In genomic region chr11:118322647-118323046, GRCm38 (mm10) we compare ENCODE assay signal across 22 mouse cellular contexts. TPM values are rescaled to one million over a fixed set of nuclear protein-coding genes. Genes with fewer than 3 reads are reported as not detected.
DNase-seq lines count a peak whose midpoint lies in the region; ATAC-seq and TF ChIP-seq lines count a peak whose summit lies in the region.
"Had no signal": no experiment of that assay in that cellular context is flagged by ENCODE, and none has a peak within 500 bp of the region (broad histone marks: within the 10 kb centered on the region; RNA-seq: fewer than 3 reads in every experiment).

No protein-coding gene starts in this region.

- TF ChIP-seq POLR2A in cortical plate, adult 2 months (IDR thresholded peaks at IDR 0.05; ENCODE audit: extremely low read depth, insufficient read depth, low read length) = no peak

- WGBS in kidney, embryonic 15.5 days = 55% methylated on average over 3 of the region's 3 CpGs
- 48% methylated on average over 3 of the region's 3 CpGs for WGBS in hindbrain, embryonic 12.5 days

- H3K9ac ChIP-seq in kidney, embryonic 15.5 days = no peak overlapping the region
- H3K9ac ChIP-seq in hindbrain, embryonic 12.5 days = no peak overlapping the region
- H3K9ac ChIP-seq: embryonic facial prominence, embryonic 12.5 days; forebrain, embryonic 12.5 days; heart, embryonic 12.5 days; liver, postnatal 0 days; midbrain, embryonic 12.5 days had no signal

- no peak for TF ChIP-seq CTCF in gastrocnemius, adult 2 months (IDR thresholded peaks at IDR 0.05)
- peak; percentile 26; the same call in 1 of the 2 replicates for TF ChIP-seq CTCF in cortical plate, adult 2 months (IDR thresholded peaks at IDR 0.05; ENCODE audit: extremely low read depth, insufficient read depth, low read length)

- no peak overlapping the region for H3K4me3 ChIP-seq in gastrocnemius, adult 2 months
- H3K4me3 ChIP-seq in kidney, embryonic 15.5 days (replicated peaks) = no peak overlapping the region
- H3K4me3 ChIP-seq in cortical plate, adult 2 months (ENCODE audit: insufficient read depth, low read length) = no peak overlapping the region
- no peak overlapping the region for H3K4me3 ChIP-seq in hindbrain, embryonic 12.5 days
- H3K4me3 ChIP-seq: embryonic facial prominence, embryonic 12.5 days; forebrain, embryonic 12.5 days; heart, embryonic 12.5 days; midbrain, embryonic 12.5 days had no signal

- intact Hi-C loops in gastrocnemius, adult 2 months (cut with DNase I) = no loop called here

- ATAC-seq in kidney, embryonic 15.5 days (replicated peaks; ENCODE audit: low FRiP score) = no peak
- ATAC-seq in hindbrain, embryonic 12.5 days (ENCODE audit: low FRiP score) = no peak
- ATAC-seq: liver, postnatal 0 days; lung, postnatal 0 days had no signal

- peak overlapping the region; percentile 67 for H3K27ac ChIP-seq in gastrocnemius, adult 2 months
- peak overlapping the region; percentile 86 for H3K27ac ChIP-seq in kidney, embryonic 15.5 days
- no peak overlapping the region for H3K27ac ChIP-seq in cortical plate, adult 2 months (ENCODE audit: insufficient read depth, low read length)
- no peak overlapping the region for H3K27ac ChIP-seq in hindbrain, embryonic 12.5 days
- H3K27ac ChIP-seq: embryonic facial prominence, embryonic 12.5 days; forebrain, embryonic 12.5 days; midbrain, embryonic 12.5 days had no signal

- no peaks in the 10 kb centered on the region for H3K9me3 ChIP-seq in kidney, embryonic 15.5 days (replicated peaks)
- H3K9me3 ChIP-seq in hindbrain, embryonic 12.5 days (replicated peaks) = no peaks in the 10 kb centered on the region
- H3K9me3 ChIP-seq: embryonic facial prominence, embryonic 12.5 days; forebrain, embryonic 12.5 days; heart, embryonic 12.5 days; midbrain, embryonic 12.5 days had no signal

- H3K4me1 ChIP-seq in kidney, embryonic 15.5 days = peaks cover 56% of the 10 kb centered on the region
- peaks cover 10% of the 10 kb centered on the region for H3K4me1 ChIP-seq in cortical plate, adult 2 months (ENCODE audit: control insufficient read depth, insufficient read depth, low read length)
- H3K4me1 ChIP-seq in hindbrain, embryonic 12.5 days = peaks cover 32% of the 10 kb centered on the region

- H3K27me3 ChIP-seq in kidney, embryonic 15.5 days = no peaks in the 10 kb centered on the region
- no peaks in the 10 kb centered on the region for H3K27me3 ChIP-seq in hindbrain, embryonic 12.5 days
- H3K27me3 ChIP-seq: embryonic facial prominence, embryonic 12.5 days; forebrain, embryonic 12.5 days; heart, embryonic 12.5 days; midbrain, embryonic 12.5 days had no signal

- peaks cover 25% of the 10 kb centered on the region for H3K36me3 ChIP-seq in kidney, embryonic 15.5 days
- peaks cover 18% of the 10 kb centered on the region; the same call in 1 of the 2 replicates for H3K36me3 ChIP-seq in hindbrain, embryonic 12.5 days

- no peak overlapping the region for H3K4me2 ChIP-seq in kidney, embryonic 15.5 days
- H3K4me2 ChIP-seq in hindbrain, embryonic 12.5 days (replicated peaks) = no peak overlapping the region
- H3K4me2 ChIP-seq: embryonic facial prominence, embryonic 12.5 days; forebrain, embryonic 12.5 days; heart, embryonic 12.5 days; liver, embryonic 11.5 days; midbrain, embryonic 12.5 days had no signal

- DNase-seq in gastrocnemius, adult 2 months = peak; percentile 19
- DNase-seq in gastrocnemius, postnatal 4 days (ENCODE audit: low spot score in 2 of 2) = no peak
- no peak for DNase-seq in kidney, postnatal 10 days
- peak; percentile 56 for DNase-seq in retina, postnatal 1 day
- DNase-seq in urinary bladder, adult 2 months (ENCODE audit: low spot score) = no peak
- DNase-seq: adrenal gland, postnatal 25 days; cerebellum, adult 11-12 months; cerebellum, postnatal 14 days; heart, postnatal 10 days; left cerebral cortex, postnatal 4 days; liver, postnatal 0 days had no signal

RNA-seq across cellular contexts. Expression of gene Cep295nl, which starts 19.7 kb away (rescaled TPM):
- total RNA-seq in gastrocnemius, adult 2 months (2021) = 1 to 10 TPM; 1.0 to 1.1 TPM
- 1 to 10 TPM; 3.2 to 4.3 TPM for total RNA-seq in gastrocnemius, postnatal 4 days (2021)
- polyA plus RNA-seq in kidney, embryonic 15.5 days (2015; fragmentation: Nextera tagmentation; extraction: Ambion mirVana) = 0.44 and 0.80 TPM in 2 replicates
- 0.26 and 0.48 TPM in 2 replicates for polyA plus RNA-seq in cortical plate, adult 2 months (2012; rRNA removed)
- 1.3 and 2.3 TPM in 2 replicates for polyA plus RNA-seq in urinary bladder, adult 2 months (2012; rRNA removed)
- polyA plus RNA-seq in hindbrain, embryonic 12.5 days (2016; fragmentation: Nextera tagmentation; extraction: Ambion mirVana) = 0.43 and 0.48 TPM in 2 replicates
- total RNA-seq: granulocyte monocyte progenitor cell, adult 5-6 weeks had no signal
- polyA plus RNA-seq: large intestine, adult 2 months; liver, embryonic 11.5 days had no signal

RNA-seq across cellular contexts. Expression of gene Usp36, which starts 32.6 kb away (rescaled TPM):
- 10 to 100 TPM; 15.7 to 17.4 TPM for total RNA-seq in gastrocnemius, adult 2 months (2021)
- total RNA-seq in gastrocnemius, postnatal 4 days (2021) = 10 to 100 TPM; 14.8 to 16.6 TPM
- polyA plus RNA-seq in kidney, embryonic 15.5 days (2015; fragmentation: Nextera tagmentation; extraction: Ambion mirVana) = 21.8 and 24.2 TPM in 2 replicates
- polyA plus RNA-seq in cortical plate, adult 2 months (2012; rRNA removed) = 26.7 and 27.3 TPM in 2 replicates
- 17.7 and 20.9 TPM in 2 replicates for polyA plus RNA-seq in urinary bladder, adult 2 months (2012; rRNA removed)
- 17.1 and 19.9 TPM in 2 replicates for polyA plus RNA-seq in hindbrain, embryonic 12.5 days (2016; fragmentation: Nextera tagmentation; extraction: Ambion mirVana)

RNA-seq across cellular contexts. Expression of gene Timp2, which starts 32.9 kb away (rescaled TPM):
- total RNA-seq in gastrocnemius, adult 2 months (2021) = 100 to 1,000 TPM in 1 of 2 experiments, 10 to 100 TPM in 1; 70.1 to 115 TPM
- total RNA-seq in gastrocnemius, postnatal 4 days (2021) = 100 to 1,000 TPM; 211 to 244 TPM
- 84.4 and 87.7 TPM in 2 replicates for polyA plus RNA-seq in kidney, embryonic 15.5 days (2015; fragmentation: Nextera tagmentation; extraction: Ambion mirVana)
- 176 and 186 TPM in 2 replicates for polyA plus RNA-seq in cortical plate, adult 2 months (2012; rRNA removed)
- polyA plus RNA-seq in urinary bladder, adult 2 months (2012; rRNA removed) = 600 and 646 TPM in 2 replicates
- polyA plus RNA-seq in hindbrain, embryonic 12.5 days (2016; fragmentation: Nextera tagmentation; extraction: Ambion mirVana) = 66.2 and 68.3 TPM in 2 replicates

Comparison
In these comparisons a context has a peak if more than half of its experiments do, and no peak if none do; other contexts are left out.
1. DNase-seq: peak in gastrocnemius, adult 2 months (single experiment) and retina, postnatal 1 day (single experiment); none in gastrocnemius, postnatal 4 days (0 of 2), kidney, postnatal 10 days (single experiment) and urinary bladder, adult 2 months (single experiment).
2. H3K27ac ChIP-seq: peak in gastrocnemius, adult 2 months (single experiment) and kidney, embryonic 15.5 days (single experiment); none in cortical plate, adult 2 months (single experiment) and hindbrain, embryonic 12.5 days (single experiment).